Mouse (Mus musculus) megakaryocyte, adult 5-6 weeks (primary cell): ENCODE data around the gene Rps8. TPM values are rescaled to one million over a fixed set of nuclear protein-coding genes. Genes with fewer than 3 reads are reported as not detected.
"Not testable (repeated sequence)": the region's sequence is repeated elsewhere in the genome, so short reads cannot be mapped to it uniquely, and the experiment has no call there.

Experiments
- ATAC-seq: 2 replicates; pipeline ENCODE4 v1.8.0; 2016; ENCODE audit warnings: mild to moderate bottlenecking, inconsistent platforms; ENCODE audit not compliant: poor library complexity, severe bottlenecking
- total RNA-seq, 2 experiments: library from RNA; stranded (forward) in 1 of 2; stranded (reverse) in 1 of 2; fragments of 153-499, 151-499 nt in 1 of 2; fragments of 221-1000, 200-1000 nt in 1 of 2; gene quantifications; 2 replicates each; pipeline versions ENCODE4 v1.2.3 to v1.2.4; 2015 to 2017

Gene Rps8
- total RNA-seq (2015) = 2,618 and 2,625 TPM in 2 replicates
- total RNA-seq (2017) = 984 and 1,065 TPM in 2 replicates

- ATAC-seq = peak; percentile 97
These were observed at the start of gene Rps8 for GRCm38 (mm10) chr4:117155792-117156355. Gene Rps8 (minus strand): TSS chr4:117156243.

- no peak for ATAC-seq
These were observed 46.9 kb upstream of the Rps8 start for GRCm38 (mm10) chr4:117202992-117203354.

DNA sequence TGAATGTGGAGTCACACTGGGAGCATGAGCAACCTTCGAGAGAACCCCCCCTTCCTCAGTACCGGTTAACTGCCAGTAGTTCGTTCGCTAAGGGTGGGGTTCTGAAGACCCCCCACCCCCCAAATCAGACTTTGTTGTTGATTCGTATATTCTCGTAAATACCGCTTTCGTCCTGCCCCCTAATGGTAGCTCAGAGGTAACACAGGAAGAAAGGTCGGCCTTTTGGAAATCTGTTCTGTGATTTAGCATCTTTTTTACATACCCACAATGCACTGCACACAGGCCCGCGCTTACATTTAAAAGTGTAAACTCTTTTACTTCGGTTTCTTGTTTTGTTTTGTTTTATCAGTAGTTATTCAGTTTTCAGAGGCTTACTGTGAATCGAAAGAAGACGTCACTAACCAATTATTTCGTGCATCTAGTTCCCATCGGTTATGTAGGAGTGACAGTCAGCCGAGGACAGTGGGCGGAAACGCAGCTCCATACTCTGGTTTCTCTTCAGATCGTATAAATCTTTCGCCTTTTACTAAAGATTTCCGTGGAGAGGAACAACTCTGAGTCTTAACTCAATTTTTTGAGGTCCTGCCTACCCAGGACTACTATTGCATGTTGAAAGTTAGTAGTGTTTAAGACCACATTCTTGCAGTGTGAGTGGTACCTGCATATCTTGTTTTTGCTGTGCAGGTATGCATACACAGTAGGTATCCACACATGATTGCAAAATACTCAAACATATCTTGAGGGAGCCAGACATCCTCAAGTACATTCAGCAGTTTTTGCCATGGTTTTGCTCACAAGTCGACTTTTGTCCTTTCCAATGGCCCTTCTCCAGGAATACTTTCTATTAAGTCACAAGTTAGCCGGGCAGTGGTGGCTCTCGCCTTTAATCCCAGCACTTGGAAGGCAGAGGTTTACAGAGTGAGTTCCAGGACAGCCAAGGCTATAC is 46.3 kb upstream of the Rps8 start:
- ATAC-seq = peak; percentile 98

DNA sequence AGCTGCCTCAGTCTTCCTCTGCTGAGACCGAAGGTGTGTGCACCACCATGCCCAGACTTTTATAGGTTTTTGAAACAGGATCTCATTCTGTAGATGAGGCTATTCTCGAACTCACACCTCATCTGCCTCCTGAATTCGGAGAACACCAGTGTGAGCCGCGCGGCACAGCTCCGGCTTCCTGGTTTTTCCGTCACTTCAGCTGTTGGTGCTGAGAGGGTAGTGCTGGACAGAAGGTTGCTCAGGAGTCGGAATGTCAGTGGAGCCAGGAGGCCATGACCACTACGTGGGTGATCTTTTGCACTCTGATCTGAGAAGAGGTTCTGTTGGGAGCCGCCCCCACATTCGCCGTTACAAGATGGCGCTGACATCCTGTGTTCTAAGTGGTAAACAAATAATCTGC is 35.8 kb upstream of the Rps8 start:
- no peak for ATAC-seq

DNA sequence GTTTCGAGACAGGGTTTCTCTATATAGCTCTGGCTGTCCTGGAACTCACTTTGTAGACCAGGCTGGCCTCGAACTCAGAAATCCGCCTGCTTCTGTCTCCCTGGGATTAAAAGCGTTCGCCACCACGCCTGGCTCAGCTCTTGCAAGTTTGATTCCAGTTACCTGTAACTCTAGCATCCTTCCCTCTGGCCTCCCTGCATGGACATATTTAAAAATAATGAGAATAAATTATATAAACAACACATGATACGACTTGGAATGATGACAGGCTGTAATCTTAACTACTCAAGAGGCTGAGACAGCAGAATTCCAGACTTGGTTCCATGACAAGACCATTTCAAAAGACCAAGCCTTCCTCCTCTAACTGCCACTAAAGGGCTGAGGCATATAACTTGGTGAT is 34.6 kb upstream of the Rps8 start:
- ATAC-seq = no peak

DNA sequence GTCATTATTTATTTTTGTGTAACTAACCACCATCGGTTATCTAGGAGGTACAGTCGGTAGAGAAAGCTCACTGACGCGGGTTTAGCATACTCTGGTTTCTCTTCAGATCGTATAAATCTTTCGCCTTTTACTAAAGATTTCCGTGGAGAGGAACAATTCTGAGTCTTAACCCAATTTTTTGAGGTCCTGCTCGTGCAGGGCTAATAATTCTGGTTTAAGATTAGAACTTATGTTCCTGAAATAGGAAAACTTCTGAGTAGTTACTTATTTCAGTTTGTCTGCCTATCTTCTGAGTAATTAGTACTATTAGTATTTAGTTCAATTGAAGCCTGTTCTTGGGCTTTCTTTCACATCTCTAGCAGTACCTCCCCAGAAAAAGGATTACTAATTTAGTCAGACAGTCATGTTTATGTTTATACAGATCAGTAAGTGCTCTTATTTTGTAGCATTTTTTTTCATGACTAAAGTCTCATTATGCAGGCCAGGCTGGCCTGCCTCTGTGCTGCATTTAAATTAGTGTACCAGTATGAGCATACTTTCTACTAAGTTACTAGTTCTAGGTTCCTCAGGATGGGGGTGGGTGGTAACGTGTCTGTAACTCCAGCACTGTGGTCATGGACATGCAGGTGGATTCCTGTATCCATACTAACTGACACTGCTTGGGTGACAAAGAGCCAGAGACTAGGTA is 34.0 kb upstream of the Rps8 start:
- ATAC-seq = peak; percentile 75

DNA sequence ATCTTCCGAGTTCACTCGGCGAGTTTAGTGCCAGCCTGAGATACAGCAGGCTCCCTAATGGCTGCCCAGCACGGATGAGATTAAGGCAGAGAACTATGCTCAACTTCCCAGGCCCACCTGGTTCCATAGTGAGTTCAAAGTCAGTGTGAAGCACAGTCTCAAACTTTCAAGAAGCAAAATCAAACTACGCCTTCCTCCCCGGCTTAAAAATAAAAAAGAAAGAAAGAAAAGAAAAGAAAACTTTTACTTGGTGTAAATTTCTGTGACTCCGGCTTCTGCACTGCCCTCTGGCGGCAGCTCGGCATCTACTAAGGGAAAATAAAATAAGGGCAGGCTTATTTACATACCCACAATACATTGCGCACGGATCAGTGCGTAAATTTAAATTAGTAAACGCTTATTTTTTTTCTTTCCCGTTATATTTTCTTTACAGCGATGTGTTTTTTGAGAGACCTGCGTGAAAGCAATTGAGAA is 33.4 kb upstream of the Rps8 start:
- peak; percentile 79 for ATAC-seq

DNA sequence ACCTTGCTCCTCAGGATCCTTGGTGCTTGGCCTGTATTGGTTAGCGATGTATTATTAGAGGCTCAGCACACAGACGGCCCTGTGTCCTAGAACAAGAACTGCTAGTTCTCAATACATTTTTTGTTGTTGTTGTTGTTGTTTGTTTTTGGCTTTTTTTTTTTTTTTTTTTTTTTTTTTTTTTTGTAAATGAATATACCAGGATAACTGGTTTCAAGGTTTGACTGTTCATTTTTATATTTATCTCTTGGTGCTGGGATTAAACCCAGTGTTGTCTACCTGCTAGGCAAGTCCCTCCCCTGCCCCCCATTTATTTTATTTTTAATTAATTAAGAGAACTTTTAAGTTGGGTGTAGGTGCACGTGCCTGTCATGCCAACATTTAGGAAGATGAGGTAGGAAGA is 32.9 kb upstream of the Rps8 start:
- no peak for ATAC-seq

GRCm38 (mm10) chr4:117182759-117183096 is 26.7 kb upstream of the Rps8 start:
- not testable (repeated sequence) for ATAC-seq

GRCm38 (mm10) chr4:117181863-117182758 is 26.1 kb upstream of the Rps8 start, which contains the start of gene Kif2c:
Gene Kif2c (minus strand): TSS chr4:117182639.
- peak; percentile 100 for ATAC-seq

DNA sequence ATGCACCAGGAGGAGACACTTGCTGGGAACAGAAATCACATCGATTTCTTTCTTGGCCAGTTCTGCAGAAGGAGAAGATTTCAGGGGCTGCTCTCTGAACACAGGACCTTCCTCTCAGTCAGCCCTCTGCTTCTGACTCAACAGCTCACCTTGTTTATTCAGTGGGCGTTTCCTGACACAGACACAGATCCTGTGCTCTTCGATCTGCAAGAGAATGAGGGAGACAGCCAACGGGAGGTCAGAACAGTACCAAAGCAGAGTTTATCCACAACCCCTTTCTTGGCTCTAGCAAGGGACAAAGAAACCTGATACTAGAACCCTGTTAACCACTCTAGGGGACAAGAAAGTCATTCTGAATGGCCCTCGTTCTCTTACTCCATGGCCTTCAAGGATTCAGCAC is 13.9 kb upstream of the Rps8 start:
- no peak for ATAC-seq

DNA sequence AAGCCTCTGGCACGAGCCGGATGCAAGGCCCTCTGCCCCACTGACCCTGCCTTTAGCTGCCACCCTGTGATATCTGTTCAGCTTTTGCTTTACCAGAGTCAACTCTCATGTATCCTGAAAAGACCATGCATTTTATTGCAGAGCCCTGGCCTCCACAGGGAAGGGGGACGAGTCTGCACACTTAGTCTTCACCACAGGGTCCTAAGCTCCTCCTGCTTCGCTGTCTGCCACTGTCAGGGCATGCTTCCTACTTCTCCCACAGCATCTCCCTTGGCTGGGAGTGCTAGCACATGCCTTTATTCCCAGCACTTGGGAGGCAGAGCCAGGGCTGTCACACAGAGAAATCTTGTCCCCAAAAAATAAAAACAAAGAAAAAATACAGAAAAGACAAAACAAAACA is 5.1 kb upstream of the Rps8 start:
- no peak for ATAC-seq

DNA sequence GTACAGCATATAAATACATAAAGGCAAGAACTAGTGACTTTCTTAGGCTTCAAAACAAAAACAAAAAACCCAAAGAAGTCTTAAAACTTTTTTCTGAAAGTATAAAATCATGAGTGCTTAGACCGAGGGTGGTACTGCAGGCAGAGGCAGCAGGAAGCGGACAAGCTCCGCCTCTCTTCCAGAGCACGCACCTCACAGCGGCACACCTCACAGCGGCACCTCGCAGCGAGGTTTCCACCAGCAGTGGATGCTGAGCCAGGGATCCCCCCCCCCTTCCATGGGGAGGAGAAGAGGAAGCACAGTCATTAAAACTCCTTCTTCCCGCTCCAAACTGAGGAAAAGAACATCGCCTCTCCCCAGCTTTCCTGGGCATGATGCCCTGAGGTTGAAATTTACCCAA is 3.6 kb upstream of the Rps8 start:
- ATAC-seq = no peak

DNA sequence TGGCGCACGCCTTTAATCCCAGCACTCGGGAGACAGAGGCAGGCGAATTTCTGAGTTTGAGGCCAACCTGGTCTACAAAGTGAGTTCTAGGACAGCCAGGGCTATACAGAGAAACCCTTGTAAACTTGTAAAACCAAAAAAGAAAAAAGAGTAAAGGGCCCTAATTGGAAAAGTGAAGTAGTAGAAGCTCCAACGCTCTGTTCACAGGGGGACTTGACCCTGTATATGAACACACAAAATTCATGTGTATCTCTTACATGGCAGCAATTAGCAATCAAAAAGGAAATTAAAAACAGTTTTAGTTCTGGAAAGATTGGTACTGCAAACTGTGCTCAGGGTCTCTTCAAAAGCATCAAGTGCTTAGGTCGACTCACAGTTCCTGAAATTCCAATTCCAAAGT is 329 bp upstream of the Rps8 start:
- no peak for ATAC-seq

GRCm38 (mm10) chr4:117155020-117155791 is 837 bp downstream of the Rps8 start:
- ATAC-seq = peak; percentile 16

DNA sequence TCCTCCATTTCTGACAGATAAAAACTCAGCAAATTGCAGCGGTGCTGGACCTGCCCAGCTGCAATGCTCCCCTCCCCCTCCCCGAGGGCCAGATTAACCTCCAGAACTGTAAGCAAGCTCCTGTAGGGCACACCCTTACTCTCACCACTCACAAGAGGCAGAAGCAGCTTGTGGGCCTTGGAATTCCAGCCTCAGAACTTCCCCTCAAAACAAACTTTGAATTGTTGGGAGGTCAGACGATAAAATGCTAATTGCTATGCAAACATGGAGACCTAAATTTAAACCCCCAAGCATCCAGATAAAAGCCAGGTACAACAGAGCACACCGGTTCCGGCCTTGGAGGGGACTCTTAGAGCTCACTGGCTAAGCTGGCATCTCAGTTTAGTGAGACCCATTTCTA is 3.3 kb downstream of the Rps8 start:
- ATAC-seq = no peak

DNA sequence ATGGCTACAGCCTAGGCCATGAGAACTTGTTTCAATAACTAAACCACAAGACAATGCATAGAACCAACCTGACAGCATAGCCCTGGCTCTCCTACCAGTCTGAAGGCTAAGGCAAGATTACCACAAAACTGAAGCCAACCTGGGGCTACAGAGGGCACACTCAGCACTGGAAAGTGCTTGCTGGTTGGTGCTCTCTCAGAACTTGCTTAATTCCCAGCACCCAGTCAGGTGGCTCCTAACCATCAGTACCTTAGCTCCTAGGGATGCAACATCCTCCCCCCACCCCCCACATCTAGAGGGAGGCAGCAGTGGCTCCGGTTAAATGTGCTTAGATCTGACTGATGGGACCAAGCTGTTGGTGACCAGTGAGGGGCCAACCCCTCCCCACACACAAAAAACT is 4.6 kb downstream of the Rps8 start:
- no peak for ATAC-seq

DNA sequence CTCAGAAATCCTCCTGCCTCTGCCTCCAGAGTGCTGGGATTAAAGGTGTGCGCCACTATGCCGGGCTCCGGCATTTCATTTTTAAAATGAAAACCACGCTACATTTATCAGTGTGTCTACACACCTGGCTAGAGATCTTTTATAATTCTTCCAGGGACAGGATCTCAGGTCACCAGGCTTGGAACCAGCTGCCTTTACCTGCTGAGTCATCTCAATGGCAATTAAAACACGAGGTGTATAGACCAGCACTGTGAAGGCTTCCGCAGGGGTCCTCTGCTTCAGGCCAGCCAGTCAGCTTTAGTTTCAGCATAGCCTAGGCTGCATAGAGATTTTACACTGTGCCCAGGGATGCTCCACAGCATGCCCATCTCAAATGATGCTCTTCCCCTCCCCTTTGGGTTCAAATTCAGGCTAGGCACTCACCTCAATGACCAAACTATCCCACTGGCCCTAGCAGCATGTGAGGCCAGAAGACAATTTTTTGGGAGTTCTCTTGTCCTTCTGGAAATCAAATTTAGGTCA is 5.8 kb downstream of the Rps8 start:
- no peak for ATAC-seq

DNA sequence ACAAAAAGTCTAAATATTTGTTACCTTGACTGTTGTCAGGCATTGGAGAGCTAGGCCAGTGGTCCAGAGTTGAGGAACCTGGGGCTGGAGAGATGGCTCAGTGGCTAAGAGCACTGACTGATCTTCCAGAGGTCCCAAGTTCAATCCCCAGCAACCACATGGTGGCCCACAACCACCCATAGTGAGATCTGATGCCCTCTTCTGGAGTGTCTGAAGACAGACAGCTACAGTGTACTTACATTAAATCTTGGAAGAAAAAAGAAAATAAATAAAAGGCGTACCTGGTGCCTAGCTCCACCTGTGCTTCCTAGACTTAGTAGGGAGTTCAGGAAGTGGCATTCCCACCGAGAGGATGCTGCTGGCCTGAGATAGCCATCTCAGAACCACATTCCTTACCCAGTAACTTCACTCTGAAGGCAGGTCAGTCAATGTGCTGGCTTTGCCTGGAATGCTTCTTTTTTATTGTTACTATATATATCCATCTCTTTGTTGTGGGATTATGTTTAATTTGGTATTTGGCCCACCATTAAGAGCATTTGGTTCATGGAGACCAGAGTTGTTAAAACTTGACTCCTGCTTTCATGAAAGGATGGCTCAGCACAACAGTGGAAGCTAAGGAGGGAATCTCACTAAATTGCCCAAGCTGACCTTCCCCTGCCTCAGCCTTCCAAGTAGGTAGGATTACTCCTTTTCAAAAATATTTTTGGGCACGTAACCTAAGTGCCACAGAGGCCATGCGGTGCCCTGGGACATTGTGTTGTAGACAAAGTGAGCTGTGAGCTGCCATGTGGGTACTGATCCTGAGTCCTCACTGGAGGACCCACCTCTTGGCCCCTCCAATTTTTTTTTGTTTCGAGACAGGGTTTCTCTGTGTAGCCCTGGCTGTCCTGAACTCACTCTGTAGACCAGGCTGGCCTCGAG is 6.5 kb downstream of the Rps8 start:
- ATAC-seq = no peak
